Mouse (Mus musculus) monocyte, adult 2 months (primary cell): ENCODE measurements around the gene Jhy.

Source experiments
- DNase-seq, 2 experiments: peaks; one replicate each; pipeline ENCODE4 v3.0.0; 2022; ENCODE audit warnings: low spot score in 2 of 2, low read depth in 1 of 2

The Jhy gene

DNA sequence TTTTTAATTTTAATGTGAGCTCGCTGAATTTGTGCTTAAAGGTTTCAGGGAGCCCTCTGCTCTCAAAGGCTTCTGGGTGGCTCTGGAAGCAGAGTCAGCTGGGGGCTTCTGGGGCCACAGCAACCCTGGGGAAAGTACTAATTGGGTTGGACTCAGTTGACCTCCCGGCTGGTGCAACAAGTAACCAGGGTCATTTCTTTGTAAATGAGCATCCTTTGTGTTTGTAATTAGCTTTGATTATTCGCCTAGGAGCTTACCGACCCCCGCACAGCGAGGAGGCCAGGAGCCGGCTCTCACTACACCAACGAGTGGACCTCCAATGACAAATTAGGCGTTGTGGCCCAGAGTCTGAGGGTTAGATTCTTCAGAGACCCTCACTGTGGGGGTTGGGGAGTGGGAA lies 104.7 kb downstream of the Jhy start:
- DNase-seq, result no peak

GRCm38 (mm10) chr9:40858461-40859160 lies 105.3 kb downstream of the Jhy start:
- DNase-seq, result no peak

GRCm38 (mm10) chr9:40851515-40851914 lies 112.4 kb downstream of the Jhy start:
- no peak for DNase-seq
